Mouse (Mus musculus) midbrain, postnatal 0 days (tissue): ENCODE data around the gene Tmem51. TPM values are rescaled to one million over a fixed set of nuclear protein-coding genes. Genes with fewer than 3 reads are reported as not detected.
"Not testable (repeated sequence)": the region's sequence is repeated elsewhere in the genome, so short reads cannot be mapped to it uniquely, and the experiment has no call there.

Experiments used
- ATAC-seq: fragments of 200-750 bp; cut with Nextera tagmentation; 2 replicates; pipeline ENCODE4 v1.8.0; 2017; ENCODE audit warnings: moderate number of reproducible peaks, mild to moderate bottlenecking, moderate TSS enrichment, moderate library complexity; ENCODE audit not compliant: low FRiP score
- DNase-seq: peaks from one replicate; pipeline ENCODE4 v3.0.0-alpha.2; 2015; ENCODE audit warnings: low spot score
- H3K27ac ChIP-seq: fragments of 300-500 bp; sonication (generic); 2 replicates; pipeline ENCODE4 v1.5.1; 2014; ENCODE audit warnings: low read depth, mild to moderate bottlenecking, low read length, mixed read lengths
- H3K27me3 ChIP-seq: fragments of 300-500 bp; sonication (generic); 2 replicates; pipeline ENCODE4 v1.6.1; 2014; ENCODE audit warnings: low read length, control low read depth, mixed read lengths; ENCODE audit not compliant: insufficient read depth
- H3K36me3 ChIP-seq: fragments of 300-500 bp; sonication (generic); 2 replicates; pipeline ENCODE4 v1.6.1; 2014; ENCODE audit warnings: low read length, control low read depth, mixed read lengths; ENCODE audit not compliant: insufficient read depth
- H3K4me1 ChIP-seq: fragments of 300-500 bp; sonication (generic); 2 replicates; pipeline ENCODE4 v1.6.1; 2014; ENCODE audit warnings: mild to moderate bottlenecking, control low read depth, antibody characterized with exemption, low read length, mixed read lengths; ENCODE audit not compliant: insufficient read depth
- H3K4me2 ChIP-seq: fragments of 300-500 bp; sonication (generic); 2 replicates; pipeline ENCODE4 v1.6.1; 2014; ENCODE audit warnings: low read depth, mild to moderate bottlenecking, low read length, mixed read lengths; ENCODE audit not compliant: poor library complexity, severe bottlenecking
- H3K4me3 ChIP-seq: fragments of 300-500 bp; sonication (generic); 2 replicates; pipeline ENCODE4 v1.5.1; 2014; ENCODE audit warnings: low read depth, mild to moderate bottlenecking, low read length, moderate library complexity
- H3K9ac ChIP-seq: fragments of 300-500 bp; sonication (generic); replicated peaks from 2 replicates; pipeline ENCODE4 v1.6.1; 2014; ENCODE audit warnings: mild to moderate bottlenecking, low read length, moderate library complexity, mixed read lengths; ENCODE audit not compliant: poor library complexity, severe bottlenecking
- H3K9me3 ChIP-seq: fragments of 300-500 bp; sonication (generic); 2 replicates; pipeline ENCODE4 v1.6.1; 2016; ENCODE audit warnings: low read length, control low read depth
- CTCF ChIP-seq: IDR thresholded peaks from 2 replicates; pipeline ENCODE4 v1.5.1; 2016; ENCODE audit warnings: antibody characterized with exemption, mild to moderate bottlenecking
- WGBS: fragments of 180-500 bp; shearing (Covaris S2); extraction: QIAGEN DNeasy Blood & Tissue Kit; methylation state at CpG from one replicate; pipeline ENCODE4 v1.1.7; 2014; 5-methylcytosine and 5-hydroxymethylcytosine counted together
- polyA plus RNA-seq: library from polyadenylated mRNA; unstranded; fragments of >200 nt; fragmentation: Nextera tagmentation; extraction: Ambion mirVana; gene quantifications from 2 replicates; pipeline ENCODE4 v1.2.1, GENCODE M21; 2015
- total RNA-seq: library from RNA; depleted of rRNA; stranded (reverse); fragments of >200 nt; gene quantifications from 2 replicates; pipeline ENCODE4 v1.2.3, GENCODE M21; 2014

Gene Tmem51
- total and polyA plus RNA-seq, 2 experiments from 2014 or later: 5.9 to 7.9 TPM

DNA sequence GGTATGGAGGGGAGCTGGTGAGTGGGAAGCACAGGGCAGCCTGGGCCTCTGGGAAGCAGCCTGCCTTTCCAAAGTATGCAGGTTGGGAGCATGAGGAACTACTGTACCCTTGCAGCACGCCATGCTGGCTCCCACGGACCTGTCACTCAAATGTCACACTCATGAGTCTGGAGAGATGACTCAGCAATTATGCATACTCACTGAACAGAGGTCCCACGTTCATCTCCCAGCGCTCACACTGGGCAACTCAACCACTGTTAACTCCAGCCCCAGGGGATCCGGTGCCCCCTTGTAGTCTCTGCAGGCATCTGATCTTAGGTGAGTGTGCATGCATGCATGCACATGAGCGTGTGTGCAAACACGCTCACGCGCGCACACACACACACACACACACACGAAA is 29.5 kb downstream of the Tmem51 start:
- Histone ChIP-seq H3K27ac (no peak overlapping the region), H3K9ac (no peak overlapping the region), H3K4me1 (no peaks in the 10 kb centered on the region), H3K4me3 (no peak overlapping the region), H3K4me2 (no peak overlapping the region), H3K27me3 (no peaks in the 10 kb centered on the region), H3K9me3 (no peaks in the 10 kb centered on the region), H3K36me3 (no peaks in the 10 kb centered on the region)
- no peak for DNase-seq
- 83% methylated on average over 11 of the region's 11 CpGs for WGBS
- ATAC-seq: no peak
- no peak for TF ChIP-seq CTCF

DNA sequence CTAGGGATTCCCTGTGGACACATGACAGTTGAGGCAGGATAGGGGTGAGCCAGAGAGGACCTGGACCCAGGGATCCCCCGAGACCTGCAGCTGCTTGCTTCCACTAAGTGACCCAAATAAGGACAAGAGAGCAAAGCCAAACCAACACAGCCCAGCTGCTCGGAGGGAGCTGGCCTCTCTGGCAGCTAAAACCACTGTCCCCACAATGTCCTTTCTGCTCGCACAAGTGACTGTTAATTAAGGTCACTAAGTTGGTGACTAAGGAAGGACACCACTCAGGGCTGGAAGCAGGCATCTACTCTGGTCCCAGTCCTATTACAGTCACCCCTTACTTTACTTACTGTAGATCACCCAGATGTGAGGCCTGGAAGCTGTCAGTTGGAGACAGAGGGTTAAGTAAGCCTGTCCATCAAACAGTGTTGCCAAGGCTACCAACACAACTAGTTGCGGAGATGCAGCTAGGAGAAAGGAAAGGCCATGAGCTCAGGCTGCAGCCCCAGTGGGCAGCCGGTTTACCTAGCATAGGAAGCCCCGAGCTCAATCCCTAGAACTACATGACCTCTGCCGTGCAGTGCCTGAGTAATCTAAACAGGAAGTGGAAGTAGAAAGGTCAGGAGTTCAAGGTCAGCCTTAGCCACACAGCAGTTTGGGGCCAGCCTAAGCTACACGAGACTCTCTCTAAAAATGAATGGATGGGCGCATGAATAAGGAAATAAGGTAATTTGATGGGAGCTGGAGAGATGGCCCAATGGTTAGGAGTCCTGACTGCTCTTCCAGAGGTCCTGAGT is 30.2 kb downstream of the Tmem51 start:
- no peak for DNase-seq
- whole genome bisulfite sequencing: 48% methylated on average over 9 of the region's 9 CpGs

GRCm38 (mm10) chr4:142053261-142053660 is 30.8 kb downstream of the Tmem51 start:
- Histone ChIP-seq H3K27ac (no peak overlapping the region), H3K27me3 (no peaks in the 10 kb centered on the region), H3K9me3 (no peaks in the 10 kb centered on the region), H3K4me1 (no peaks in the 10 kb centered on the region), H3K36me3 (no peaks in the 10 kb centered on the region), H3K4me3 (no peak overlapping the region), H3K9ac (no peak overlapping the region), H3K4me2 (no peak overlapping the region)
- 67% methylated on average over 4 of the region's 4 CpGs for WGBS
- ATAC-seq: no peak
- TF ChIP-seq CTCF: no peak
- no peak for DNase-seq

More for the DNA sequence above, 30.2 kb downstream of the Tmem51 start:
- Histone ChIP-seq H3K9me3 (no peaks in the 10 kb centered on the region), H3K36me3 (no peaks in the 10 kb centered on the region), H3K27me3 (no peaks in the 10 kb centered on the region), H3K4me1 (no peaks in the 10 kb centered on the region), H3K9ac (no peak overlapping the region), H3K27ac (no peak overlapping the region), H3K4me2 (no peak overlapping the region), H3K4me3 (no peak overlapping the region)
- ATAC-seq: no peak
- TF ChIP-seq CTCF: no peak

DNA sequence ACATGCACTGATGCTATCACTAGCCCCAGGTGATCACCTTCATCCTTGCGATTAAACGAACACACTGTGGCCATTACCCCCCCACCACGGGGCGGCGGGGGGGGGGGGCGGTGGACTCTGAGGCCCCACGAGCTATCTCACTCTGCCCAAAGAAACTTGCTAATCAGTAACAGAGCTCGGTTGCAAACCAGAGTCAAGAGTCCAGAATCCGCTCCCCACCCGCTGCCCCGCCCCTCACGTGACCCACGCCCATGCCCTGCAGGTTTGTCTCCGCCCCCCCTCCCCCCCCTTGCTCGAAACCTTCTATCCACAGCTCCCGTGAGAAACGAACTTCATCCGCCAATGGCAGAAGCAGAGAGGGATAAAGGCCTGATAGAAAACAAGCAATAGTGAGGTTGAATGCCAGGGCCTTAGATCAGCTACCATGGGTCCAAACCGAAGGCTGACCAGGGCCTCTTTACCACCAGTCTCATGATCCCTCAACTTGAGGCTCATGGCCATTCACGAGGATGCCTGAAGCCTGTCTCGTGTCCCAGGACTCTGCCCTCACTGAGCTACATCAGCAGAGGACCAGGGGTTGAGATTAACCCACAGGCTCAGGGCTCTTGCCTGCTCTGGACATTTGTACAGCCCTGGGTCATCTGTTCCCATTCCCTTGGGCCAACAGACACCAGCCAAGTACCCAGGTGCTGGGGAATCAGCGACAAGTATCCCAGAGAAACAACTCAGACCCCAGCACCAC is 31.5 kb downstream of the Tmem51 start:
- Histone ChIP-seq H3K4me1 (no peaks in the 10 kb centered on the region), H3K9me3 (no peaks in the 10 kb centered on the region), H3K9ac (no peak overlapping the region), H3K4me2 (no peak overlapping the region), H3K27me3 (no peaks in the 10 kb centered on the region), H3K36me3 (no peaks in the 10 kb centered on the region), H3K4me3 (no peak overlapping the region), H3K27ac (no peak overlapping the region)
- DNase-seq: no peak
- WGBS: 57% methylated on average over 22 of the region's 22 CpGs
- no peak for TF ChIP-seq CTCF
- no peak for ATAC-seq

DNA sequence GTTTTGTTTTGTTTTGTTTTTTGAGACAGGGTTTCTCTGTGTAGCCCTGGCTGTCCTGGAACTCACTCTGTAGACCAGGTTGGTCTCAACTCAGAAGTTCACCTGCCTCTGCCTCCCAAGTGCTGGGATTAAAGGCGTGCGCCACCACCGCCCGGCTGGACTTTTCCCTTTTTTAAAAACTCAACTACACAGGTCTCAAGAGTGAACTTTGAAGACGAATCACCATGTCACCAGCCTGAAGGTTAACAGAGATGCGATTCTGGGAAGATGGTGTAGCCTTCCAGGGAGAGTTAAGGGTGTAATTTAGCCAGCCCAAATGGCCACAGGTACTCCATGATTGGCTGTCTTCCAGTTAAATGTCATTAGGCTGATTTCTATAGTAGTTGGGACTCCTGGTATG is 32.2 kb downstream of the Tmem51 start:
- H3K9ac ChIP-seq, H3K9me3 ChIP-seq, ATAC-seq, H3K27ac ChIP-seq, H3K4me3 ChIP-seq, H3K36me3 ChIP-seq, H3K4me1 ChIP-seq, H3K4me2 ChIP-seq, DNase-seq, H3K27me3 ChIP-seq: not testable (repeated sequence)
- WGBS: 89% methylated on average over 6 of the region's 6 CpGs

GRCm38 (mm10) chr4:142049963-142050362 is 34.1 kb downstream of the Tmem51 start:
- no peak for TF ChIP-seq CTCF
- 93% methylated on average over 5 of the region's 5 CpGs for WGBS
- H3K9me3 ChIP-seq: no peaks in the 10 kb centered on the region
- no peaks in the 10 kb centered on the region for H3K36me3 ChIP-seq
- H3K4me2 ChIP-seq: no peak overlapping the region
- H3K27ac ChIP-seq: no peak overlapping the region
- no peak for ATAC-seq
- H3K4me1 ChIP-seq: no peaks in the 10 kb centered on the region
- H3K4me3 ChIP-seq: no peak overlapping the region
- H3K27me3 ChIP-seq: no peaks in the 10 kb centered on the region
- no peak overlapping the region for H3K9ac ChIP-seq
- DNase-seq: no peak
